Mouse (Mus musculus): Measurements from ENCODE around the gene Higd1b.

Higd1b gene

GRCm38 (mm10) chr11:102835549-102835948 is at the start of gene Higd1b:
Gene Higd1b (plus strand): TSS chr11:102835849.
- WGBS: 64% methylated on average over 4 of the region's 4 CpGs

- 47% methylated on average over 5 of the region's 5 CpGs for WGBS
These were observed 47.9 kb upstream of the Higd1b start for GRCm38 (mm10) chr11:102787688-102788177.

- WGBS: 59% methylated on average over 14 of the region's 14 CpGs
These were observed 43.8 kb upstream of the Higd1b start for GRCm38 (mm10) chr11:102791682-102792445.

GRCm38 (mm10) chr11:102794157-102794556 is 41.5 kb upstream of the Higd1b start:
- 86% methylated on average over 8 of the region's 8 CpGs for WGBS

GRCm38 (mm10) chr11:102803453-102803852 is 32.2 kb upstream of the Higd1b start:
- 83% methylated on average over 5 of the region's 5 CpGs for WGBS

- whole genome bisulfite sequencing: 63% methylated on average over 5 of the region's 5 CpGs
These were observed 27.4 kb upstream of the Higd1b start for GRCm38 (mm10) chr11:102808246-102808645.

GRCm38 (mm10) chr11:102810721-102811485 is 24.7 kb upstream of the Higd1b start:
- 46% methylated on average over 4 of the region's 4 CpGs for WGBS

GRCm38 (mm10) chr11:102818121-102819020 is 17.3 kb upstream of the Higd1b start:
- WGBS: 2% methylated on average over 58 of the region's 92 CpGs

- WGBS: under 1% methylated on average over 95 of the region's 97 CpGs
These were observed 16.4 kb upstream of the Higd1b start, which contains the start of gene Gjc1 for GRCm38 (mm10) chr11:102819021-102819782. Gene Gjc1 (minus strand): TSS chr11:102819700.

GRCm38 (mm10) chr11:102819783-102820385 is 15.8 kb upstream of the Higd1b start:
- whole genome bisulfite sequencing: 12% methylated on average over 14 of the region's 14 CpGs

GRCm38 (mm10) chr11:102820432-102820831 is 15.2 kb upstream of the Higd1b start:
- WGBS: 35% methylated on average over 3 of the region's 3 CpGs

GRCm38 (mm10) chr11:102821231-102821630 is 14.4 kb upstream of the Higd1b start:
- 54% methylated on average over 6 of the region's 6 CpGs for whole genome bisulfite sequencing

GRCm38 (mm10) chr11:102826476-102826875 is 9.2 kb upstream of the Higd1b start:
- 85% methylated on average over 2 of the region's 2 CpGs for WGBS

- 70% methylated on average over 4 of the region's 4 CpGs for WGBS
These were observed 8.6 kb upstream of the Higd1b start for GRCm38 (mm10) chr11:102827097-102827496.

- 77% methylated on average over 4 of the region's 4 CpGs for WGBS
These were observed 5.4 kb upstream of the Higd1b start for GRCm38 (mm10) chr11:102830276-102830675.

GRCm38 (mm10) chr11:102832700-102833297 is 2.9 kb upstream of the Higd1b start:
- 58% methylated on average over 18 of the region's 18 CpGs for WGBS

- 90% methylated on average over 10 of the region's 10 CpGs for WGBS
These were observed 1.4 kb upstream of the Higd1b start for GRCm38 (mm10) chr11:102834219-102834618.

GRCm38 (mm10) chr11:102836146-102836545 is 497 bp downstream of the Higd1b start:
- 90% methylated on average over 9 of the region's 9 CpGs for WGBS

- WGBS: 89% methylated on average over 1 of the region's 1 CpGs
These were observed 1.7 kb downstream of the Higd1b start for GRCm38 (mm10) chr11:102837385-102837784.

- WGBS: 88% methylated on average over 2 of the region's 2 CpGs
These were observed 2.5 kb downstream of the Higd1b start for GRCm38 (mm10) chr11:102838126-102838525.
